Mouse (Mus musculus) stomach, postnatal 0 days (tissue): ENCODE results near the gene Zfp846.

ENCODE experiments used
- CTCF ChIP-seq: IDR thresholded peaks from 2 replicates; pipeline ENCODE4 v1.5.1; 2016; ENCODE audit warnings: antibody characterized with exemption, low read depth, mild to moderate bottlenecking, moderate library complexity
- EP300 ChIP-seq: optimal IDR thresholded peaks from 2 replicates; pipeline ENCODE3; 2016; ENCODE audit warnings: antibody characterized with exemption

DNA sequence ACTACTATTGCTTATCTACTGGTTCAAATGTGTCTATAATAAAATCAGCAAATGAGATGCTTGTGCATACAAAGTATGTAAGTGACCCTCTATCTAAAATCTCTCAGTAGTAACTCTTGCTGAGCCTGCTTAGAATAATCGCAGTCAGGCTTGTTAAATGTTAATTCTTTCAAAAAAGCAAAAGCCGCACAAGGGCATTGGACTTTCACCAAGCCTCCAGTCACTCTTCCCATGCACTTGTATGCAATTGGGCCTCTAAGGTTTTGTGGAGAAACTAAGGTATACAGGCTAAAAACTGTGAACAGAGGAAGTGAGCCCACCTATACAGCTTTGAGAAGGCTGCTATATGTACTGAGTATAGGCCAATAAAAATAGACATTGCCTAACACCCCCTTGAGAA is 4.5 kb upstream of the Zfp846 start:
- TF ChIP-seq CTCF (no peak), EP300 (no peak)
